Mouse (Mus musculus) mature B cell (primary cell): Measurements from ENCODE around the gene Rab5a.
"Not testable (repeated sequence)": the region's sequence is repeated elsewhere in the genome, so short reads cannot be mapped to it uniquely, and the experiment has no call there.

Experiments used
- in situ Hi-C: fragments of 300-500 bp; cut with MboI; formaldehyde crosslinking; loops from 2 replicates; pipeline ENCODE4 v1.14.3; 2019

The Rab5a gene

DNA sequence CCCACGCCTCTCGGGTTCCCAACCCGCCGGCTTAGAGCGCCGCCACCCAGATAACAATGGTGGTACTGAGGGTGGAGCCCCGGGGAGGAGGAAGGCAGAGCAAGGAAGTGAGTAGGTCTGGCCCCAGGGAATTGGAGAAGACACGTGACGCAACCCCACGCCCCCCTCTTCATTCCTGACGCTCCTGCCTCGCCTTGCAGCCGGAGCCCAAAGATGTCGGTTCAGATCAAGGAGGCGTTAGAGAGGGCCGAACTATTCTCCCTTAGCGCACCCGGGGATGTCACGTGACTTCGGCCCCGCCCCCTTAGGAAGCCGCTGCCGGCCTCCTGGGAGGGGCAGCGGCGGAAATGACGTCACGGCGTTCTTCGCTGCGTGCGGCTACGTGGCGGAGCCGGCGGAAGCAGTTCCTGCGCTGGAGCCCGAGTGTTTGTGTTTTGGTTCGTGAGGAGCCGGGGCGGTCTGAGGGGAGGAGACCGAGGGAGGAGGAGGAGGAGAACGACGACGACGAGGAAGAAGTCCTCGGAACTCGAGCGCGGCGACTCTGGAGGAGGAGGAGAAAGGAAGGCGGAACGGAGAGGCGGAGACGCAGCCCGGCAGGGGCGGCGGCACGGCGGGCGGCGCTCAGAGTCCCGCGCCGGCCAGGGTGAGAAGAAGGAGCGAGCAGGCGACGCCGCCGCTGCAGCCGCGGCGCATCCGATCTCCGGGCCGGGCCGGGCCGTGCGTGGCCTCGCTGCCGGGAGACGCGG, at the start of gene Rab5a:
Gene Rab5a, plus strand, starts transcription at position 377 of the 746 bp plus-strand sequence.
- in situ Hi-C loops = no loop called here

DNA sequence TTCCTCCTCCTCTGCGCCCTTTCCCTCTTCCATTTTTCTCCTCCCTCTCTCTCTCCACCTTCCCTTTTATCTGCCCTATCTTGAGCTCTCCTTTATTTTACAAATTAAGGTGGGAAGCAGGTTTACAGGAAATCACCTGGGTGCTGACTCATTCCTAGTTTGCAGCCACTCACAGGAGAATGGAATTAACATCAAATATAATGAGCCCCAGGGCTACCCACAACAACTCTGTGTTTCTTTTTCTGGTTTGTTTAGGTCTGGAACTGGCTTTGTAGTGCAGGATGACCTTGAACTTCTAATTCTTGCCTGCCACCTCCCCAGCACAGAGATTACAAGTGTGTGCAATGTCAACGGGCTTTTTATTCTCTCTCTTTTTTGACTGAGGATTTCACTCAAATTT, 22.9 kb upstream of the Rab5a start:
- in situ Hi-C loops = no loop called here

DNA sequence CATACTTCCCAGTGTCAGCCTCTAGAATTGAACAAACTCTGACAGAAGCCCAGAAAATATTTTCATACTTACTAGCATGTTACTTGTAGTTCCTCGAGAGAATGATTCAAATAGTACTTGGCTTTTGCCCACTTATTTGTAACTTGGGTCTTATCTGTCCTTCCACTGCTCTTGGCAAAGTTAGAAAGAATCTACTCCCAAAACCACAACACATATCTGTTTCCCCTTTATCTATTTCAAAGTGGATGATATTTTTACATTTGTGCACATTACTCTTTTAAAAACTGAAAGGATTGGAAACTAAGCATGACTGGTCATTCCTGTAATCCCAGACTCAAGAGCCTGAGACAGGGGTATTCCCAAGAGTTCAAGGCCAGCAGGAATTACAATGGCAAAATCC, 22.3 kb upstream of the Rab5a start:
- in situ Hi-C loops = no loop called here

DNA sequence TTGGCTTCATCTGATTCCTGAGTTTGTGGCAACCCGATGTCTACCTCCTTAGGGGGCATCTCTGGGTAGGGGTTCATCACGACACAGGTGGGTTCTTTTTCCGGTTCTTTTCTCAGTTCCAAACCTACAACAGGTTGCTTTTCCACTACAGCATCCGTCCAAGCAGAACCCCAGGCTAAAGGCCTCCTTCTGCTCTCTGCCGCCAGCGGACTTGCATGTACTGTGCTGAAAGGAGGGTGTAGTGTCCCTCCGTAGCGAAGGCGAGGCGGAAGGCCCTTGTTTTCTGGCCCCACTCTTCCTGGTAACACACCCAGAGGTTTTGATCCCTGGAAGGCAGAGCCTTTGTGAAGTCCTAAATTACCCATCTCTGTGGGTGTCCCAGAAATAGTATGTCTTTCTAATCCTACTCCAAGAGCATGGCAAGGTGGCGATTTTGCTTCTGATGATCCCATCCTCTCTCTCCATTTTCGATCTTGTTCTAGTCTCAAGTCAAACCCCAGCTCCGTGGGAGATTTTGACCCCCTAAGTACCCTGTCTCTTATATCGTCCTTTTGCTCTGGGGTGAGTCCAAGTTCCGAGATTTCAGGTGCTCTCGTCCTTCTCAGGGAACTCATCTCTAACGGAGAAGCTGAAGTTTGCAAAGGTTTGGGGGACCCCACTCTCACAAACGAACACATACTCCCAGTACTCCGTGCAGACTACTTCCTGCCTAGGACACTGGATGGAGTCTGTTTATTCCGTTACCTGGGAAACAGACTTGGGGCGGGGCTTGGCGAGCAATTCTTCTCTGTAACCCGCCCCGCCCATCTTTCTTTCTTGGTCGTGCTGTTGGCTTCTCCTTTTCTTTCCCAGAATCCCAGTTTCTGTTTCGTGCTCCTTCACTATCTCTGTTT, 16.2 kb upstream of the Rab5a start, which contains the start of gene Efhb:
Gene Efhb, minus strand, starts transcription at position 719 of the 893 bp plus-strand sequence.
- in situ Hi-C loops = no loop called here

DNA sequence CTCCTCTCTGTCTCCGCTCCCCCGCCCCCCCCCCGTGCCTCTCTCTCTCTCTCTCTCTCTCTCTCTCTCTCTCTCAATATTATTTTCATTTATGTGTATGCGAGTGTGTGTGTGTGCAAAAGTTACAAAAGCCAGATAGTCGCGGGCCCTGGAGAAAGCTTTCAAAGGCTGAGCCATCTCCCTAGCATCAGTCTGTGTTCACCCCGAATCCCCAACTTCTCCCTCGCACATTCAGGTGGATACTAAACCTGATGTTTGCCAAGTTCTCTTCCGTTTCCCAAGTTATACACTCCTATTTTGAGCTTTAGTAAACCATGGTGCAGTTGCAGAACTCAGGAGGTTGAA, 15.6 kb upstream of the Rab5a start:
- in situ Hi-C loops = no loop called here

DNA sequence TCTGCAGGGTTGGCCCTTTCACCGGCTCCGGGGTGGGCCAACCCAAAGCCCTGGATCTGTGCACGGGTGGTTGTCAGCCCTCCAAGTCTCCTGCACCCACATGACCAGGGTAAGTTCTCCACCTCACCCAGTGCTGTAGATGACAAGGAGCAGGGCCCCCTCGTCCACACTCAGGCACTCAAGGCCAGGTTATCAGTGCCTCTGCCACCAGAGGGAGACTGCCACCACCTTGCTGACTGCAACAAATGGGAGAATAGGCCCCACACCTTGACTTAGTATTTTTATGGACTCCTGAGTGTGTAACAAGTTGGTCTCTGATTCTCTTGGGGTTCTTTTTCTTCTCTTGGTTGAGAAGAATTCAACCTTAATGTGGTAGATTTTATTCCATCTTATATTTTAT, 13.5 kb upstream of the Rab5a start:
- in situ Hi-C loops = no loop called here

DNA sequence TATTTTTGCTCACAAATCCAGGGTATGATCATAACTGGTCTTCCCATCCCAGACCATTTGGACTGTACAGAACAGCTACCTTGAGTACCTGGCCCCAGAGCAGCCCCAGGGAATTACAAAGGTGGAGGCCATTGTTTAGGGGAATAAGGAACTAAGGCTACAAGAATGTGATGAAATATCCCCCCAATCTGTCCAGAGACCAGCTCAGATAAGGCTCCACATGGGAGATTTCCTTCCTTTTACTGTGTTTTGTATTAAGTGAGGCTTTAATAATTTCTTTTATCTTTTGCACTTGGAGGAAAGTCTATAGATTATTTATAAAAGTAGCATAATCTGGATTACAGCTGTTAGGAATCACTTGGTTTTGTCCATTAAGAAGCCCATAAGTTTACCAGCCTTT, 10.3 kb upstream of the Rab5a start:
- in situ Hi-C loops = no loop called here

DNA sequence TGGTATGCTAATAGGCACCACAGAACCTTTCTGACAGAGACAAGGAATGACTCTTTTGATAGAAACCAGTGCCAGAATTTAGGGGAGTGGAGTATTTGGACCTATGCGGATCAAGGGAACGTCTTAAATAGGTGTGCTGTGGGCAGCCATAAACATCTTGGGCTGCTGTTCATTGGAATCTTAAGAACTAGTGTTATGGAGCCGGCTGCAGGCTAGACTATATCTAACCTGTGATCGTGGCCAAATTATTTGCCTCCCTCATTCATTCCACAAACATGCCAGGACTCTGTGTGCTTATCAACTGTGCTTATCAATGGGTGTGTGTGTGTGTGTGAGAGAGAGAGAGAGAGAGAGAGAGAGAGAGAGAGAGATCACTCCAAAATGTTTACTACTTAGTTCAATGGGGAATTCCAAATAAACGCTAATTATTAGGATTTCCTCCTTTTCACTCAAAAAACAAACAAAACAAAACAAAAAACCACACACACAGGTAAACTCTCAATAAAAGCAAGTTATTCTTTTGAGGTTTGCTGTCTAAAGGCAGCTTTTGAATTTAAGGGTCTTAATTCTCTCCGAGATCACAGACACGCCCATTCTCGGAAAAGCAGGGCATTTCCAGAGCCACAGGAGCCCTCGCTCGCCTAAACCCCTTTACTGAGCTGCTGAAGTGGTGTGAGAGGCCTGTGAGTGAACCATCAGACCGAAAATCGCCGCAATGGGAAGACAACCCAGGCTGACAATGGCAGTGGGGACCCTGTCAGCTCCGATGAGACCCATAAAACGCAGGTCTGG, 772 bp upstream of the Rab5a start:
- in situ Hi-C loops = no loop called here

DNA sequence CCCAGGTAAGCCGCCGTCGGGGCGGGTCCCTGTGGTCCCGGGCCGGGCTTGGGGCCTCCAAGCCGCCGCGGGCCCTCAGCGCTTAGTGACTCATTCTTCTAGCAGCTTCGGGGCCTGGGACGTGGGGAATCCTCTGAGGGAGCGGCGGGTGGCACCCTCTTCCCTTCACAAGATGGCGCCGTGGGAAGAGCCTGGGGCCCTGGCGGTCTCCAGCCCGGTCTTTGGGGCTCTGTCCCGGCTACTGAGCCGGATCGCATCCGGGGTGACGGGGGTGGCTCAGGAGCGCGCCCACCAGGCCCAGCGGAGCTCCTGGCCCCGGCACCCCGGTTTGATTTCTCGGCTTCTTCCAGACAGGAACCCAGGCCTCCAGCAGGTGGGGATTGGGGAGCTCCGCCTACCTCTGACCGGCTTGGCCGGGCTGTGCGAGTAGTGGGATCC, 589 bp downstream of the Rab5a start:
- in situ Hi-C loops = loop anchor here (10.0 kb wide), 1 partner anchor 205 kb away; the partner anchor contains the start of gene Sgo1

DNA sequence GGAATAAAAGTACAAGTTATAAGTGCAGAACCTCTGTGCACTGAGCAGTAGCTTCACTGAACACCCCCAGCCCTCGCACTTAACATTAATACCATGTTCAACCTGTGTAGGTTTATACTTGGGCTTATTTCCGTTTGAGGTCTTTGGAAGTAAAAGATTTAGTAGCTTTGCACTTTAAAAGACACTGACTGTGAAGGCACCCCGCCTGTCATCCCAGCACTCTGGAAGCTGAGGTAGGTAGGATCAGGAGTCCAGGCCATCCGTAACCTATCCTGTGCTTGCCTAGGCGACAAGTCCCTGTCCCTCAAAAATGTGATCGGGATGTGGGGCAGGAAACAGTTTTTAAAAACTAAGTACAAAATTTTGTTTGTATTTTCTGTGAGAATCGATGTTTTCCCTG, 1.4 kb downstream of the Rab5a start:
- in situ Hi-C loops = loop anchor here (10.0 kb wide), 1 partner anchor 204 kb away; the partner anchor contains the start of gene Sgo1

DNA sequence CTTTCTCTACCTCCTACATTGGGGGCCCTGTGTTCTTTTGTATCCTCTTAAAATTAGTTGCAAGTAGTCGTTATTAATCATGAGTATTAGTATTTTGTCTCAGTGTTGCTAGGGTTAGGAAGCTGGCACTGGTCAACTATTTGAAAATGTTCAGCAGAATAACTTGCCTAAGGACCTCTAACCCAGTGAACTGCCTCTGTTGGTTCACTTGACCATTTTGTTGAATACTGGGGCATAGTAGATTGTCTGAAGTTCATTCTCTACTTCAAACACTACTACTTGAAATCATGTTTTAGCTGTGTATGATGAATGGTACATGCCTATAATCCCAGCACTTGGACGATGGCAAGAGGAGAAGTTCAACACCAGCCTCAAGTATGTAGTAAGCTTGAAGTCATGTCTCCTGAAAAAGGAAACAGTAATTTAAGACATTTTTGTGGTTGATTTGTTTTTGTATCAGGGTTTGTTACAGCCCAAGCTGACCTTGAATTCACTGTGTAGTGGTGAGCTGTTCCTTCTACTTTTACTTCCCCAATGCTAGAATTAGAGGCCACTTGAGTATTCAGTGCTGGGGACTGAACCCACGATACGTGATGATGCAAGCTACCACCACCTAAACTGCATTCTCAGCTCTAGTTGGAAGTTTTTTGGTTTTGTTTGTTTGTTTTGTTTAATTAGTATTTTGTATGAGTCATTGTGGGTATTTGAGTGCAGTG, 9.4 kb downstream of the Rab5a start:
- in situ Hi-C loops = loop anchor here (10.0 kb wide), 1 partner anchor 196 kb away; the partner anchor contains the start of gene Sgo1

DNA sequence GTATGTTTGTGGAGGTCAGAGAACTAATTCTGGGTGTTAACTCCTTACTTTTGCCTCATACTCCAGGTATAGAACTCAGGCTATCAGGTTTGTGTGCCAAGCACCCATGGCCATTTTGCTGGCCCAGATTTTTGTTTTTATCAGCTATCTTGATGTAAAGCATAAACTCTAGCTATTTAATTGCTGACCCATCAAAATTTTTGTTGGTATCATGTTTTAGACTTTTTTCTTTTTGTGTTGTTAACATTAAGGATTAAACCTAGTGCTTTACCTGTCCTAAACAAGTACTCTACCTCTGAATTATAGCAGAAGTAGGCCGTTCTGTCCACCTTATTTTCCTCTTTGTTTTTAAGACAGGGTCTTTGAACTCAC, 10.0 kb downstream of the Rab5a start:
- in situ Hi-C loops = loop anchor here (10.0 kb wide), 1 partner anchor 196 kb away; the partner anchor contains the start of gene Sgo1

DNA sequence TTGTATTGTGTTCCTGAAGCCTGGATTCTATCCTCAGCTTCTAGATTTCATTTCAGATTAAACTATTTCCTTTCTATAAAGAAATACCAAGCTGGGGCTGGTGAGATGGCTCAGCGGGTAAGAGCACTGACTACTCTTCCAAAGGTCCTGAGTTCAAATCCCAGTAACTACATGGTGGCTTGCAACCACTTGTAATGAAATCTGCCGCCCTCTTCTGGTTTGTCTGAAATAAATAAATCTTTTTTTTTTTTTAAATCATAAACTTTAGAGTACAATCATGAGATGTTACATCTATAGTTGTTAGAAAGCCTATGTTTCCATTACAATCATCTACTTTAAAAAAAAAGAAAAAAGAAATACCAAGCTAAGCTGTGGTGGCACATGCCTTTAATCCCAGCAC, 23.9 kb downstream of the Rab5a start:
- in situ Hi-C loops = no loop called here

DNA sequence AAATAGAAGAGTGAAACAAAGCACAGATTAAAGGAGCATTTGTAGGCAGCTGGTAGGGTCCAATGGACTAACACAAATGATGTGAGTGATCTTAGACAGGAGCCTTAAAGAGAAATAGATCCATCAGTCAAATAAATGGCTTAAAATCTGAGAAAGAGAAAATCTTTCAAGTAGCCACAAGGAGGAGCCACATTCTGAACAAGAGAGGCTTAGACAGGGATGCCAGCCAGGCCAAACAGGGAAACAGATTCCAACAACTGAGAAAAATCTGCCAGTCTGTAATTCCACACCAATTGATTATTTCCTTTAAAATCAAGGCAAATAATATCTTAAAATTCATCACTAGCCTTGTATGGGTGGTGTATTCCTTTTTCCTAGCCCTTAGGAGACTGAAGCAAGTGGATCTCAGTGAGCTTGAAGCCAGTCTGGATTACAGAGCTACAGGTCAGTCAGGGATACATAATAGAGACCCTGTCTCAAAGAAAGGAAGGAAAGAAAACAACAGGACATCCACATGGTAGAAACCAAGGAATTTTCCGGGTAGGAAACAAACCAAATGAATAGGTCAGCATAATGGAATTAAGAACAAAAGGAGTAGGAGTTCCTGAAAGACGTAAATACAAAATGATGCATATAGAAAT, 33.4 kb downstream of the Rab5a start:
- in situ Hi-C loops = no loop called here

DNA sequence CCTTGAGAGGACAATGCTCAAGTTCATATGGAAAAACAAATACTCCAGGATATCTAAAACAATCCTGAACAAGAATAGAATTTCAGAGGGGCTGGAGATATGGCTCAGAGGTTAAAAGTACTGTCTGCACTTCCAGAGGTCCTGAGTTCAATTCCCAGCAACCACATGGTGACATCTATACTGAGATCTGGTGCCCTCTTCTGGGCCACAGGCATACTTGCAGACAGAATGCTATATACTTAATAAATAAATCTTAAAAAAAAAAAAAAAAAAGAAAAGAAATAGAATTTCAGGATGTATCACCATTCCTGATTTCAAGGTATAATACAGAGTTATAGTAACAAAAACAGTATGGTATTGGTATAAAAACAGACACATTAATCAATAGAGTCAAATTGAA, 40.3 kb downstream of the Rab5a start:
- in situ Hi-C loops = no loop called here

DNA sequence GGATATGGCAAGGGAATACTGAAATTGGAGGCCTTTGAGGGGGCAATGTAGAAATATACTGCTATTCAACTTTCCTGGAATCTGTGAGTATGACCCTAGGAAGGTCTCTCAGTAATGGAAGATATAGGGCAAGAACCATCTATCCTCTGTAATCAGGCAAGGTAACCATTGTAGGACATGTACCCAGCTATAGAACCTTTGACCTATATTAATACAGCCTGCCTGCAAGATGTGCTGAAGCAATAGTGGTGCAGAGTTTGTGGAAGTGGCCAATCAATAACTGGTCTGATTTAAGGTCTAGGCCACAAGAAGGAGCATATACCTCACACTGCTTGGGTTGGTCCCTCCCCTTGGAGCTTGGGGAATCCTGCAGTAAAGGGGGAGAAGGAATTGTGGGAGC, 41.5 kb downstream of the Rab5a start:
- in situ Hi-C loops = no loop called here

DNA sequence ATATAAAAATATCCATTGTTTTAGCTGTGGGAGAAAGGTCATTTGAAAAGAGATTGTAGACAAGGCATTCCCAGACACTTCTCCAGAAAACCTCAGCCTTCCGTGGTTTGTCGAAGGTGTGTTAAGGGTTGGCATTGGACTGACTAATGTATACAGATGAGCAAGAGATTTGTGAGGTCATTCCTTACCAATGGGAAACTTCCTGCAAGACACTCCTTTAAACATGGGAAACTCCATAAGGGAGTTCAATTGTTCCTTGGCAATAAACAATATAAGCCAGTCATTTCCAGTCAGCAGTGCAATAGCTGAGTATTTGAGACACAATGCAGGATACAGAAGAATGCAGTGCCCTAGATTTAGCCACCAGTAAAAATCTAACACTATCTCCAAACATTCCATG, 49.0 kb downstream of the Rab5a start:
- in situ Hi-C loops = no loop called here

DNA sequence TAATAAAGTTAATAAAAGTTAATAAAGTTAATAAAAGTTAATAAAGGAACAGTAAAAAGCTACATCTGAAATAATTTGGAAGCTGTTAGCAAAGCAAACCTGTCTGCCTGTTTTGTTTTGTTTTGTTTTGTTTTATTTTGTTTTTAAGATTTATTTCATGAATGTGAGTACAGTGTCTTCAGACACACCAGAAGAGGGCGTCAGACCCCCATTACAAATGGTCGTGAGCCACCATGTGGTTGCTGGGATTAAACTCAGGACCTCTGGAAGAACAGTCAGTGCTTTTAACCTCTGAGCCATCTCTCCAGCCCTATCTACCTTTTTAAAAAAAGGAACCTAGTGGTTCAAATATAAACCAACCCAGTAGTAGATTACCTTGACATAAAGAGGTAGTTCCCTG, 52.1 kb downstream of the Rab5a start:
- in situ Hi-C loops = no loop called here

DNA sequence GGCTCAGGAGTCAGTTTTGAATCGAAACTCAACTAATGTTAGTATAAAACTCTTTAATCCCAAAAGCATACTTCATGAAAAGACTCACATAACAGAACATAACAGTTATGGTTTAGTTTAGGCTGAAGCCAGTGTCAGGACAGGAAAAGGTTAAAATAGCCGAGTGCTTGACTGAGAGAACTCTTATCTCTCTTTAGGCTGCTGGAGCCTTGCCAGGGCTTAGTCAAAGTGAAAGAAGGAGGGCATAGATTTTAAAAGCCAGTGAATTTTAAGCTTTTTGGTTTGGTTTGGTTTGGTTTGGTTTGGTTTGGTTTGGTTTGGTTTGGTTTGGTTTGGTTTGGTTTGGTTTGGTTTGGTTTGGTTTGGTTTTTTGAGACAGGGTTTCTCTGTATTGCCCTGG, 53.4 kb downstream of the Rab5a start:
- in situ Hi-C loops = no loop called here

DNA sequence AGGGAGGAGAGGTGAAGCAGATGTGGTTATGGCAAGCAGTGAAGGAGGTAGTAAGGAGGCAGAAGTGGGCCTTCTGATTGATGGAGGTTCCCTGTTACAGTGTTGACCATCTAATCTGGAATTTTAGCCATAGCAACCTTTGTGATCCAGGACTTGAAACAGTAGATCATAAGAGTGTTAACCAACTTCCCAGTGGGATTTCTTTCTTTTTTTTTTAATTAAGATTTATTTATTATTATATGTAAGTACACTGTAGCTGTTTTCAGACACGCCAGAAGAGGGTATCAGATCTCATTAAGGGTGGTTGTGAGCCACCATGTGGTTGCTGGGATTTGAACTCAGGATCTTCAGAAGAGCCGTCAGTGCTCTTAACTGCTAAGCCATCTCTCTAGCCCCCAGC, 60.3 kb downstream of the Rab5a start, which contains the start of gene Pp2d1:
Gene Pp2d1, minus strand, starts transcription at position 101 of the 400 bp plus-strand sequence.
- in situ Hi-C loops = not testable (repeated sequence)

DNA sequence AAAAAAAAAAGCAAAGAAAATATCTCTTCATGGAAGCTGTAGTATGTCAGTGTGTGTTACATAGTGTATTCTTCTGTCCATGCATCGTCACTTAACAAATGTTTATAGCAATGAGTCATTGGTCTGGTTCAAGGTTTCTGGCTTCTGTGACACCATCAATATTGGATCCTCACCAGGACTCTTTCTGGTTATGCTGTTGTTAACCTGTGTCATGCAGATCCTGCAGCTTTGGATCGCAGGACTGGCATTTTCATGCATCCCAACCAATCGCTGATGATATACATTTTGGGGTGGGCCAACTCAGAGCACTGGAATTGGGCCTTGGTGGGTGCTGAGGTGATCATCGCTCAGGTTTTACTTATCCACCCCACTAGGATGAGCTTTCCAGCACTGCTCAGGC, 63.5 kb downstream of the Rab5a start:
- in situ Hi-C loops = no loop called here
